Mouse (Mus musculus) olfactory bulb, adult 2 months (tissue): ENCODE measurements at regions not wholly inside any gene's neighbourhood (a gene's known extent, or its start where the extent isn't known, plus 50 kb on each side); places are given as distances from the start of the nearest gene placed in this dataset.

Experiments used
- CTCF ChIP-seq: fragments of 200-500 bp; IDR thresholded peaks from 2 replicates; pipeline ENCODE4 v1.5.1; 2012; ENCODE audit warnings: low read depth, mild to moderate bottlenecking, low read length, moderate library complexity; ENCODE audit not compliant: insufficient read depth
- POLR2A ChIP-seq: fragments of 200-500 bp; IDR thresholded peaks from 2 replicates; pipeline ENCODE4 v1.6.1; 2012; ENCODE audit warnings: mild to moderate bottlenecking, low read depth, low read length, moderate library complexity; ENCODE audit not compliant: insufficient read depth

DNA sequence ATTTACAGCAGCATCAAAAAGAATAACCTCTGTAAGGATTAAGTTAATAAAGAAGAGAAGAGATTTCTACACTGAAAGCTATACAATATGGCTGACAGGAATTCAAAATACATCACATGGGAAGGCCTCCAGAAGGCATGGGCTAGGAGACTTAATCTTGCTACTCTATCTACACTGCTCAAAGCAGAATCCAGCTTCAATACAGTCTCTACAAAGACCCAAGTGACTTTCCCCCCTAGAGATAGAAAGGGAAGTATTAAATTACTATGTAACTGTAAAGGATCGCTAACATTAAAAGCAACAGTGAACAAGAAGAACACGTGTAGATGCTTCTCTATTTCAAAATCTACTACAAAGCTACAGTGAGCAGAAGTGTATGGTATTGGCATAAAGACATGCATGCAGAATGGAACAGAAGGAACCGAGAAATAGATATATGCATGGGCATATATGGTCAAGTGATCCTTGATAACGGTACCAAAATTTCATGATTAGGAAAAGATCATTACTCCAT lies 137.9 kb upstream of the Usp9x start:
- TF ChIP-seq POLR2A: no peak
- no peak for TF ChIP-seq CTCF
